Mouse (Mus musculus) gastrocnemius, postnatal 36 days (tissue): ENCODE results near the gene Samd4. TPM values are rescaled to one million over a fixed set of nuclear protein-coding genes. Genes with fewer than 3 reads are reported as not detected.

Source experiments
- DNase-seq, 2 experiments: peaks; one replicate each; pipeline ENCODE4 v3.0.0; 2022
- intact Hi-C: fragments of 180-260 bp; cut with DNase I; formaldehyde crosslinking; loops from one replicate; pipeline ENCODE4 v1.15.1; 2025
- total RNA-seq, 2 experiments: library from RNA; stranded (reverse); gene quantifications; 2 replicates each; pipeline ENCODE4 v1.2.3; 2021

Gene Samd4
- total RNA-seq, 2 experiments from 2014 or later = 37.4 to 45.7 TPM

GRCm38 (mm10) chr14:46902498-46903087, 19.9 kb downstream of the Samd4 start:
- no peak for DNase-seq
- intact Hi-C loops = no loop called here

GRCm38 (mm10) chr14:46904276-46904675, 21.6 kb downstream of the Samd4 start:
- intact Hi-C loops = no loop called here
- DNase-seq = peak in 1 of 2 experiments; percentile 3

GRCm38 (mm10) chr14:46908858-46909257, 26.2 kb downstream of the Samd4 start:
- intact Hi-C loops = no loop called here
- DNase-seq = no peak

GRCm38 (mm10) chr14:46912496-46912895, 29.8 kb downstream of the Samd4 start:
- intact Hi-C loops = no loop called here
- no peak for DNase-seq

DNA sequence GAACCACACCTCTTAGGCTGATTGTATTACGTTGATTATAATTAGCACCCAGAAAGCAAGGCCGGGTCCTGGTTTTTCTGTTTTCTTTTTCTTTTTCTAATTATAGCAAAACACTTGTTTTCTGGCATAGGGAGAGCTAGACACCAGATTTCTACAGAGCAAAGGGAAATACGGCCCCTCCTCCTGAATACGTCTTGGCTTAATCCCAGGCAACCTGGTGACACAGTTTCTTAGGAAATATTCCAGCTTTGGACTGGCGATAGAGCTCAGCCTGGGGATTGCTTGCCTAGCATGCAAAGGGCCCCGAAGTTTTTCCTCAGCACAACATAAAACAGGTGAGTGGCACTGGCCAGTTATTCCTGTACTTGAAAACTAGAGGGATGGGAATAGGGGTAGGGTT, 31.7 kb downstream of the Samd4 start:
- intact Hi-C loops = no loop called here
- DNase-seq = no peak

DNA sequence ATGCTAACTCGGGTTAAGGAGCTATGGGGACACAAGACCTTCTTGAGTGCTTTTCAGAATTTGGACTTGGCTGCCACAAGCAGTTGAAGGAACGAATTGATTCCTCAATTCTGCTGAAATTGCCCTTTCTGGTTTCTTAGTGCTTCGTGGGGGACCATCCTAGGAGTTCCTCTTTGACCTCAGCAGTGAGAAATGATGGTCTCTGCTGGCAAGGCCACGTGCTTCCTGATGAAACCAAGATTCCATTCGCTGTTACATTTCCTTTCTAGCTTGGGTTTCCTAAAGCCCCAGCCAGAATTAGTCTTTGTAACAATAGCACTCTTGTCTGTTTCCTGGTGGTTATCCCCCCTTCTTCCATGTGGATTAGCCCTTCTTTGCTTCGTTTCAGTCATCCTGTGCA, 32.9 kb downstream of the Samd4 start:
- intact Hi-C loops = no loop called here
- DNase-seq = no peak

DNA sequence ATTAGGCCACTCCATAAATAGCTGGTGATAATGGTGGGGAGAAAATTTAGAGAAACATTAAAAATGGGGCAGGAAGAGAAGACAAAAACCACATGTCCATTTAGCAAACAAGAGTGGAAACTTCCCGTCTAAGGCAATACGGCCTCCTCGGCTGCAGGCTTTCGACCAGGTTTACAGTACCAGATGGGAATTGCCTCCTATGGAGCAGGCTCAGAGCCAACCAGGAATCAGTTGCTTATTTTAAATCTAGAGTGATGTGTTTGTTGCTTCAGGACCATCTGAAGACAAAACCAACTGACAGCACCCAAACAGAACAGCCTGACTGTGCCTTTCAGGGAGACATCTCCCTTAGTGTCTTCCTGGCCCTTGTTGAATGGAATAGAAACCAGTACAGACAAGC, 33.9 kb downstream of the Samd4 start:
- no peak for DNase-seq
- intact Hi-C loops = no loop called here

GRCm38 (mm10) chr14:46917136-46917535, 34.5 kb downstream of the Samd4 start:
- intact Hi-C loops = no loop called here
- DNase-seq = no peak

GRCm38 (mm10) chr14:46917581-46917980, 34.9 kb downstream of the Samd4 start:
- DNase-seq = no peak
- intact Hi-C loops = no loop called here

- no peak for DNase-seq
- intact Hi-C loops = no loop called here
These were observed 37.8 kb downstream of the Samd4 start for GRCm38 (mm10) chr14:46920496-46920895.

GRCm38 (mm10) chr14:46921178-46921975, 38.7 kb downstream of the Samd4 start:
- intact Hi-C loops = no loop called here
- DNase-seq = no peak

GRCm38 (mm10) chr14:46923931-46924330, 41.3 kb downstream of the Samd4 start:
- no peak for DNase-seq
- intact Hi-C loops = no loop called here

- no peak for DNase-seq
- intact Hi-C loops = no loop called here
These were observed 41.8 kb downstream of the Samd4 start for GRCm38 (mm10) chr14:46924422-46924821.

GRCm38 (mm10) chr14:46928556-46928955, 45.9 kb downstream of the Samd4 start:
- no peak for DNase-seq
- intact Hi-C loops = no loop called here

DNA sequence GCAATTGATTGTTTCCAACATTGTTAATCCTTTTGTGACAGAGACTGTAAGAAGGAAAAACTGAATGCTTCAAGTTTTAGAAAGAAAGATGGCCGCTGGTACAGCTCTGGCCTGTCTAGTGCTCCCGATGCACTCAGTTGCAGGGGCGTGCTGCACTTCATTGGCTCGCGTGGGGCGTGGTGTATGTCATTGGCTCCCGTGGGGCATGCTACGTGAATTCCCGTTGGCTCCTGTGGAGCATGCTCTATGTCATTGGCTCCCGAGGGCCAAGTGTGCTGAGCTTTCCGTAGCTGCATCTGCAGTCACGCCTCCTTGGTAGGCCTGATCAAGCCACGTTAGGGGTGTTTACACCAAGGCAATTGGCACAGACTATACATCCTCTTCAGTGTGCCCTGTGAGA, 49.5 kb downstream of the Samd4 start:
- DNase-seq = no peak
- intact Hi-C loops = loop anchor here (5.0 kb wide), 1 partner anchor 45 kb away; no protein-coding TSS in a partner anchor

- intact Hi-C loops = loop anchor here (5.0 kb wide), 1 partner anchor 45 kb away; no protein-coding TSS in a partner anchor
- no peak for DNase-seq
These were observed 50.1 kb downstream of the Samd4 start for GRCm38 (mm10) chr14:46932708-46933107.

DNA sequence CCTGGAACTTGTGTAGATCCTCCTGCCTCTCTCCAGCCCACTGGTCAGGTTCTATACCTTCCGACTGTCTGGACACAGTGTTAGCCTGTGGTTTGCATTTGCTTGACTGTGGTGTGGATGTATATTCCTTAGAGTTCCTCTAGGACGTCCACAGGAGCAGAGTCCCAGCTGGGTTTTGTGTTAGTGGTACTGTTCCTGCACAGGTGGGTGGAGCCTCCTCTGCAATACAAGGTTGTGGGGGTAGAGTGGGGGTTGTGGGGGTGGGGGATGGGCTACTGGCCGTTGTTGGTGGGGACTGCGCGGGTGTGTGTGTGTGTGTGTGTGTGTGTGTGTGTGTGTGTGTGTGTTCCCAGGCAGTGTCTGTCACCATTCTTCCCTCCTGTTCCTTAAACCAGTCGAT, 58.4 kb downstream of the Samd4 start:
- DNase-seq = no peak
- intact Hi-C loops = no loop called here

DNA sequence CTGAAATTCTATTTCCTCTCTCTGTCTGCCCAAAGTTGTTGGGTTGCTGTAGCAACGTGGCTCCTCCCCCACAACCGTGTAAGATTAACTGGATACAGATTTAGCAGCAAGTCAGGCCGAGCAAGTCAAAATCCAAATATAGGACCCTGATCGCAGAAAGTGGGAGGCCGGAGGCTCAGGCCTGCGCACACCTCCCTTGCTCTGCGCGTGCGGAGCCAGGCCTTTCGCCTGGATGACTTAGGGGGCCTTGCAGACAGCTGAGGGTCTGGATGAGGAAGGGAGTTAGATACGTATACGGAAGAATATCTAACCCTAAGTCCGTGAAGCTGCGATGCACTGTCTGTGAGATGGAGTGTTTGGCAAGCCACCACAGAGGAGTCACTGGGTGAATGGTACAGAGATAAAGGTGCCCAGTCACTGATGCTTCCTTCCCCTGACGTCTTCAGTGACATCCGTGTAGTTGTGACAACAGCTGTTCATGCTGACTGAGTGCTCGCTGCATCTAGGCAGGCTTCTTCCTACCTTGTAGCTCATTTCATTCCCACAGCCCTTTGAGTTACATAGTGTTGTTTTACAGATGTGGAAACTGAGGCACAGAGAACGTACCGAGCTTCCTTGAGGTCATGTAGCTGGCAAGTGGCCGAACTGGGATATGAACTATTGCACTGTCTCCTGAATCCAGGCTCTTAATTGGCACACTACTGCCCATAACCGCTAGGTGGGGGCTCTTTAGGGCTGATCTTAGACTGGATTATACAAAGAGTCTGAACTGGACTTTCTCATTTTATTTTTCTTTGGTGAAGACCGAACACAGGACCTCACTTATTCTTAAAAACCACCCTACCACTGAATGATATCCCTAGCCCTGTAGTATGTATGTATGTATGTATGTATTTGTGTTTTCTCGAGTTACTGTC, 59.5 kb downstream of the Samd4 start:
- peak; percentile 38 to 47 for DNase-seq
- intact Hi-C loops = no loop called here

DNA sequence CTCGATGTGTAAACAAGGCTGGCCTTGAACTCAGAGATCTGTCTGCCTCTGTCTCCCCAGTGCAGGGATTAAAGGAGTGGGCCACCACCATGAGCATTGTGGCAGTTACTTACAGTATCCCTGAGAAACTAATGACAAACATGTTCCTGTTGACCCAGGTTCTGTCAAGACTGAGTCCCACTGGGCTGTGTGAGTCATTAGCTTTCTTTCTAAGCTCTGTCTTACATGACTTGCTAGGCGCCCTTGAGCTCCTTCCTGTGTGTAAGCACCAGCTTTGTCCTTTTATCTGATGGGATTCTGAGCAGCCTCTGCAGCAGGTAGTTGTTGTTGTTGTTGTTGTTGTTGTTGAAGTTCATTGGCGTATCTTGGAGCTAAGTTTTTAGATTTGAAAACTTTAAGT, 61.8 kb downstream of the Samd4 start:
- intact Hi-C loops = no loop called here
- DNase-seq = no peak

DNA sequence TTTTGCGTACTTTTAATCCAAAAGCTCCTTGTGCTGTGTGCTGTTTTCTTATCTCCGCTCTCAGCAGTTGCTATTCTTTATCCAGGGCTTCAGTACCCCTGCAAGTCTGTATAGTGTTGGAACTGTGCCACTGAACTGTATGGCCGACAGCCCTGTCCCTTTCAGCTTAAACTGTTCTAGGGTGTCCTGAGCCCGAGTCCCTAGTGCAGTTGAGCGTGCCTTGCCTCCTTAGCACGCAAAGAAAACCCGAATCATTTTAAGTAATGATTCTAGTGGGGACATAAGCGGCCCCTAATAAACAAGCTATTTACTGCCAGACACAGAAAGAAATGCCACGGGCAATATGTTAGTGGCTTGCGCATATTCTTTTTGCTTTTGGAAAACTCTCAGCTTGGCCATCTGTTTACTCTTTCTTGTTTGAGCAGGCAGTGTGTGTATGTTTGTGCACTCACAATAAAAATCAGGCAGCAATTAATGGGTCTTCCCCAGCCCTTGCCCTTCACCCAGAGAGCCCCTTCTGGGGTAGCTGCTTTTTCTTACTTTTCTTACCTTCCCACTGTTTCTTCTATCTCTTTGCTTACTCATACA, 63.3 kb downstream of the Samd4 start:
- no peak for DNase-seq
- intact Hi-C loops = no loop called here

DNA sequence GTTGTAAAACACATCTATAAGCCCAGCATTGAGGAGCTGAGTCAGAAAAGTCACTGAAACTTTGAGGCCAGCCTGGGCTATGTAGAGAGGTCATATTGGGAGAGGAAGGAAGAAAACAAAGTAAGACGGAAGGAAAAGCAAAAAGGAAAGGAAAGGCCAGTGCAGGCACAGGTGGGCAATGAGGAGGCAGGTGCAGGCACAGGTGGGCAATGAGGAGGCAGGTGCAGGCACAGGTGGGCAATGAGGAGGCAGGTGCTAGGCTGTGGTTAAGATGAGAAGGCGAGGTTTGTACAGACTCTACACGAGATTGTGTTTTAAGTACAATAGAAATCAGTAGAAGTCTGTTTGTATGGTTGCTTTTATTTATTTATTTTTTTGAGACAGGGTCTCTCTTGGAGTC, 65.0 kb downstream of the Samd4 start:
- intact Hi-C loops = no loop called here

More for the DNA sequence above, 65.0 kb downstream of the Samd4 start:
- DNase-seq = no peak
